Mouse (Mus musculus) subcutaneous adipose tissue, adult 2 months (tissue): ENCODE data around the gene Wdr35. TPM values are rescaled to one million over a fixed set of nuclear protein-coding genes. Genes with fewer than 3 reads are reported as not detected.

Experiments
- polyA plus RNA-seq: library from polyadenylated mRNA; depleted of rRNA; stranded (reverse); fragments of >200 nt; gene quantifications from 2 replicates; pipeline ENCODE4 v1.2.3, GENCODE M21; 2012; ENCODE audit warnings: low replicate concordance; rRNA removed

The Wdr35 gene
- 2.5 and 6.0 TPM in 2 replicates for polyA plus RNA-seq

GRCm38 (mm10) chr12:8973820-8974465, at the start of gene Wdr35:
Wdr35 (plus strand) TSS chr12:8973892.

GRCm38 (mm10) chr12:8947714-8948464, 25.8 kb upstream of the Wdr35 start, which contains the start of gene Matn3:
Matn3 (plus strand) TSS chr12:8947929.

GRCm38 (mm10) chr12:9029888-9030723, 56.4 kb downstream of the Wdr35 start, which contains the start of gene Ttc32:
Ttc32 (plus strand) TSS chr12:9029997.

Other genes starting within 250 kb of the Wdr35 start
- gene Sdc1, start 202.6 kb upstream of the Wdr35 start, polyA plus RNA-seq = 24.4 and 87.3 TPM in 2 replicates
- 402 and 502 TPM in 2 replicates for gene Laptm4a, start 52.2 kb upstream of the Wdr35 start, polyA plus RNA-seq
- gene Matn3, start 26.0 kb upstream of the Wdr35 start, polyA plus RNA-seq = not detected in 2 replicates
- gene Ttc32, start 56.1 kb downstream of the Wdr35 start, polyA plus RNA-seq = 8.0 and 9.0 TPM in 2 replicates